8 mouse cellular contexts compared by ENCODE assay signal in genomic region chr16:74411481-74412251, GRCm38 (mm10). TPM values are rescaled to one million over a fixed set of nuclear protein-coding genes. Genes with fewer than 3 reads are reported as not detected.
DNase-seq lines count a peak whose midpoint lies in the region; ATAC-seq and TF ChIP-seq lines count a peak whose summit lies in the region.

TSS of gene Robo2 (minus strand) at chr16:74411825.

- peak; percentile 81 for ATAC-seq in embryonic facial prominence, embryonic 13.5 days (ENCODE audit: insufficient number of reproducible peaks, insufficient read depth, low FRiP score, low TSS enrichment, low read depth)
- no peak; the same call in 1 of the 2 replicates for ATAC-seq in erythroid progenitor cell, adult 5-6 weeks (replicated peaks; ENCODE audit: low FRiP score, poor library complexity, severe bottlenecking)

- TF ChIP-seq POLR2A in kidney, adult 2 months (IDR thresholded peaks at IDR 0.05; ENCODE audit: low read depth, low read length), result peak; percentile 5
- TF ChIP-seq POLR2A in small intestine, adult 2 months (IDR thresholded peaks at IDR 0.05; ENCODE audit: low read depth, low read length), result no peak

- peak within 1 kb of the TSS; percentile 85 for H3K4me2 ChIP-seq in embryonic facial prominence, embryonic 13.5 days

- H3K36me3 ChIP-seq in embryonic facial prominence, embryonic 13.5 days, result no peaks in the 10 kb centered on the region
- no peaks in the 10 kb centered on the region for H3K36me3 ChIP-seq in kidney, adult 2 months (ENCODE audit: control insufficient read depth, insufficient read depth, low read length)
- no peaks in the 10 kb centered on the region for H3K36me3 ChIP-seq in limb, embryonic 10.5 days
- no peaks in the 10 kb centered on the region for H3K36me3 ChIP-seq in small intestine, adult 2 months (ENCODE audit: control insufficient read depth, insufficient read depth, low read length)

- peak; percentile 15 for DNase-seq in heart, adult 8-10 months (ENCODE audit: low spot score)
- DNase-seq in kidney, adult 2 months, result peak; percentile 45
- peak; percentile 82 for DNase-seq in limb, embryonic 10.5 days (ENCODE audit: low spot score)
- DNase-seq in mesoderm, embryonic 11.5 days (ENCODE audit: low read depth, low spot score), result peak; percentile 82

- peak within 1 kb of the TSS; percentile 44 for H3K4me3 ChIP-seq in brown adipose tissue, adult 24 weeks (ENCODE audit: insufficient read depth, low read depth, low read length)
- peak within 1 kb of the TSS; percentile 69 for H3K4me3 ChIP-seq in embryonic facial prominence, embryonic 13.5 days
- H3K4me3 ChIP-seq in kidney, adult 2 months (ENCODE audit: insufficient read depth, low read depth, low read length), result peak within 1 kb of the TSS; percentile 52
- H3K4me3 ChIP-seq in limb, embryonic 10.5 days, result peak within 1 kb of the TSS; percentile 73
- peak within 1 kb of the TSS; percentile 51 for H3K4me3 ChIP-seq in small intestine, adult 2 months (ENCODE audit: low read depth, low read length)

- no peak within 1 kb of the TSS for H3K27ac ChIP-seq in brown adipose tissue, adult 24 weeks (replicated peaks; ENCODE audit: low read depth, low read length)
- H3K27ac ChIP-seq in embryonic facial prominence, embryonic 13.5 days, result peak within 1 kb of the TSS; percentile 94
- no peak within 1 kb of the TSS for H3K27ac ChIP-seq in kidney, adult 2 months (ENCODE audit: insufficient read depth, low read depth, low read length)
- H3K27ac ChIP-seq in limb, embryonic 10.5 days, result peak within 1 kb of the TSS; percentile 95
- H3K27ac ChIP-seq in small intestine, adult 2 months (ENCODE audit: insufficient read depth, low read depth, low read length), result no peak within 1 kb of the TSS

- no peak for TF ChIP-seq CTCF in kidney, adult 2 months (conservative IDR thresholded peaks at IDR 0.05; ENCODE audit: insufficient read depth, insufficient read length, low read depth, low read length)
- no peak for TF ChIP-seq CTCF in small intestine, adult 2 months (IDR thresholded peaks at IDR 0.05; ENCODE audit: extremely low read depth, insufficient read length, insufficient replicate concordance, low read depth, low read length)

- no peaks in the 10 kb centered on the region for H3K9me3 ChIP-seq in embryonic facial prominence, embryonic 13.5 days
- no peaks in the 10 kb centered on the region for H3K9me3 ChIP-seq in limb, embryonic 10.5 days (replicated peaks)

- under 1% methylated on average over 43 of the region's 43 CpGs for WGBS in embryonic facial prominence, embryonic 13.5 days
- WGBS in kidney, adult 2 months, result under 1% methylated on average over 43 of the region's 43 CpGs
- WGBS in limb, embryonic 10.5 days, result under 1% methylated on average over 43 of the region's 43 CpGs
- 3% methylated on average over 43 of the region's 43 CpGs for WGBS in small intestine, adult 2 months

- peaks cover 6% of the 10 kb centered on the region; the same call in 1 of the 2 replicates for H3K4me1 ChIP-seq in brown adipose tissue, adult 24 weeks (ENCODE audit: control insufficient read depth, insufficient read depth, insufficient read length, low read length)
- H3K4me1 ChIP-seq in embryonic facial prominence, embryonic 13.5 days, result 0 out of 2 replicates have a peak, but pooled peaks cover 3% of the 10 kb centered on the region
- 0 out of 2 replicates have a peak, but pooled peaks cover 3% of the 10 kb centered on the region for H3K4me1 ChIP-seq in kidney, adult 2 months (ENCODE audit: control insufficient read depth, insufficient read depth, low read length)
- H3K4me1 ChIP-seq in limb, embryonic 10.5 days, result peaks cover 24% of the 10 kb centered on the region
- no peaks in the 10 kb centered on the region for H3K4me1 ChIP-seq in small intestine, adult 2 months (ENCODE audit: control insufficient read depth, insufficient read depth, insufficient read length, low read length)

- H3K27me3 ChIP-seq in embryonic facial prominence, embryonic 13.5 days, result no peaks in the 10 kb centered on the region
- no peaks in the 10 kb centered on the region; the same call in 1 of the 2 replicates for H3K27me3 ChIP-seq in kidney, adult 2 months (replicated peaks; ENCODE audit: control insufficient read depth, insufficient read depth, low read length)
- H3K27me3 ChIP-seq in limb, embryonic 10.5 days (ENCODE audit: low read depth, poor library complexity, severe bottlenecking), result no peaks in the 10 kb centered on the region
- no peaks in the 10 kb centered on the region; the same call in 1 of the 2 replicates for H3K27me3 ChIP-seq in small intestine, adult 2 months (ENCODE audit: control insufficient read depth, insufficient read depth, low read length)

- peak within 1 kb of the TSS; percentile 80 for H3K9ac ChIP-seq in embryonic facial prominence, embryonic 13.5 days

RNA-seq across cellular contexts. Expression of gene Robo2, which starts in this region (rescaled TPM):
- 0.50 TPM in 1 of 2 replicates, not detected in the other for polyA plus RNA-seq in brown adipose tissue, adult 24 weeks (2012; ENCODE audit: insufficient read depth, insufficient read length, missing spikeins)
- polyA plus RNA-seq in embryonic facial prominence, embryonic 13.5 days (2015; fragmentation: Nextera tagmentation; extraction: Ambion mirVana), result 121 and 124 TPM in 2 replicates
- total RNA-seq in heart, adult 8-10 months (2022), result 1 to 10 TPM in 3 of 4 experiments, under 1 TPM in 1; 0.95 to 3.1 (median 1.2) TPM
- polyA plus RNA-seq in kidney, adult 2 months (2012; rRNA removed), result 15.3 and 17.1 TPM in 2 replicates
- polyA plus RNA-seq in limb, embryonic 10.5 days (2016; fragmentation: Nextera tagmentation; extraction: Ambion mirVana), result 38.8 and 84.8 TPM in 2 replicates
- polyA plus RNA-seq in small intestine, adult 2 months (2012; rRNA removed), result 0.81 and 1.9 TPM in 2 replicates
- not detected in 2 replicates for total RNA-seq in erythroid progenitor cell, adult 5-6 weeks (2015; ENCODE audit: low replicate concordance)
- not detected in 2 replicates for total RNA-seq in erythroid progenitor cell, adult 5-6 weeks (2017; ENCODE audit: low replicate concordance)

Comparison
In these comparisons a context has a peak if more than half of its experiments do, and no peak if none do; other contexts are left out.
1. H3K27ac ChIP-seq: peak in embryonic facial prominence, embryonic 13.5 days (single experiment) and limb, embryonic 10.5 days (single experiment); none in brown adipose tissue, adult 24 weeks (single experiment), kidney, adult 2 months (single experiment) and small intestine, adult 2 months (single experiment).
2. DNase-seq: peak in every context shown above with its lines; median percentile 82 in limb, embryonic 10.5 days; 82 in mesoderm, embryonic 11.5 days; 45 in kidney, adult 2 months; 15 in heart, adult 8-10 months.
3. Peak in every context shown above with its lines, with median percentiles within 50 percentile points of each other: H3K4me3 ChIP-seq.